9 mouse cellular contexts compared by ENCODE assay signal in genomic region chr10:22150593-22150992, GRCm38 (mm10). TPM values are rescaled to one million over a fixed set of nuclear protein-coding genes. Genes with fewer than 3 reads are reported as not detected.
DNase-seq lines count a peak whose midpoint lies in the region; ATAC-seq lines count a peak whose summit lies in the region.
"Had no signal": no experiment of that assay in that cellular context is flagged by ENCODE, and none has a peak within 500 bp of the region (broad histone marks: within the 10 kb centered on the region; RNA-seq: fewer than 3 reads in every experiment).

No protein-coding gene starts in this region.

- no peak overlapping the region for H3K27ac ChIP-seq in kidney, embryonic 15.5 days
- no peak overlapping the region for H3K27ac ChIP-seq in hindbrain, embryonic 13.5 days

- H3K9ac ChIP-seq in kidney, embryonic 15.5 days: no peak overlapping the region
- no peak overlapping the region for H3K9ac ChIP-seq in hindbrain, embryonic 13.5 days

- no peak for ATAC-seq in kidney, embryonic 15.5 days (replicated peaks; ENCODE audit: low FRiP score)
- ATAC-seq in hindbrain, embryonic 13.5 days (ENCODE audit: low FRiP score): no peak
- peak; percentile 58 for ATAC-seq in megakaryocyte progenitor cell, adult 5-6 weeks (replicated peaks; ENCODE audit: poor library complexity)
- ATAC-seq in erythroid progenitor cell, adult 5-6 weeks (replicated peaks; ENCODE audit: low FRiP score, poor library complexity, severe bottlenecking): no peak

- H3K36me3 ChIP-seq in kidney, embryonic 15.5 days: peaks cover 5% of the 10 kb centered on the region; the same call in 1 of the 2 replicates
- H3K36me3 ChIP-seq in hindbrain, embryonic 13.5 days: no peaks in the 10 kb centered on the region

- H3K4me1 ChIP-seq in kidney, embryonic 15.5 days: peaks cover 29% of the 10 kb centered on the region
- H3K4me1 ChIP-seq in hindbrain, embryonic 13.5 days (replicated peaks): peaks cover 31% of the 10 kb centered on the region

- peak overlapping the region; percentile 100 for H3K4me2 ChIP-seq in kidney, embryonic 15.5 days
- peak overlapping the region; percentile 65 for H3K4me2 ChIP-seq in hindbrain, embryonic 13.5 days

- no peaks in the 10 kb centered on the region for H3K9me3 ChIP-seq in kidney, embryonic 15.5 days (replicated peaks)
- no peaks in the 10 kb centered on the region for H3K9me3 ChIP-seq in hindbrain, embryonic 13.5 days

- H3K27me3 ChIP-seq in kidney, embryonic 15.5 days: peaks cover 57% of the 10 kb centered on the region
- H3K27me3 ChIP-seq in hindbrain, embryonic 13.5 days: peaks cover 63% of the 10 kb centered on the region

- WGBS in kidney, embryonic 15.5 days: under 1% methylated on average over 27 of the region's 27 CpGs
- under 1% methylated on average over 27 of the region's 27 CpGs for WGBS in hindbrain, embryonic 13.5 days

- no peak for DNase-seq in kidney, adult 11 months
- DNase-seq in embryo, embryonic 10.5 days (ENCODE audit: low spot score): peak; percentile 53
- DNase-seq in thymus, postnatal 4 days: peak; percentile 53
- DNase-seq in cerebellum, adult 11 months: no peak

- H3K4me3 ChIP-seq in kidney, embryonic 15.5 days (replicated peaks): peak overlapping the region; percentile 78
- peak overlapping the region; percentile 22 for H3K4me3 ChIP-seq in hindbrain, embryonic 13.5 days

RNA-seq across cellular contexts. Expression of gene E030030I06Rik, which starts 1.5 kb away (rescaled TPM):
- polyA plus RNA-seq in kidney, embryonic 15.5 days (2015; fragmentation: Nextera tagmentation; extraction: Ambion mirVana): 21.6 and 29.6 TPM in 2 replicates
- 4.2 and 8.0 TPM in 2 replicates for polyA plus RNA-seq in hindbrain, embryonic 13.5 days (2015; fragmentation: Nextera tagmentation; extraction: Ambion mirVana)
- 2.1 and 3.4 TPM in 2 replicates for total RNA-seq in megakaryocyte progenitor cell, adult 5-6 weeks (2015)
- 4.5 and 32.2 TPM in 2 replicates for total RNA-seq in megakaryocyte progenitor cell, adult 5-6 weeks (2017)
- 2.5 TPM in 1 of 2 replicates, not detected in the other for total RNA-seq in erythroid progenitor cell, adult 5-6 weeks (2015; ENCODE audit: low replicate concordance)
- 2.9 and 3.0 TPM in 2 replicates for total RNA-seq in erythroid progenitor cell, adult 5-6 weeks (2017; ENCODE audit: low replicate concordance)

RNA-seq across cellular contexts. Expression of gene Raet1e, which starts 7.8 kb away (rescaled TPM):
- 11.7 and 12.7 TPM in 2 replicates for polyA plus RNA-seq in kidney, embryonic 15.5 days (2015; fragmentation: Nextera tagmentation; extraction: Ambion mirVana)
- polyA plus RNA-seq in hindbrain, embryonic 13.5 days (2015; fragmentation: Nextera tagmentation; extraction: Ambion mirVana): 1.9 and 2.4 TPM in 2 replicates
- 0.83 TPM in 1 of 2 replicates, not detected in the other for total RNA-seq in megakaryocyte progenitor cell, adult 5-6 weeks (2015)
- 0.37 and 0.71 TPM in 2 replicates for total RNA-seq in megakaryocyte progenitor cell, adult 5-6 weeks (2017)
- total RNA-seq in erythroid progenitor cell, adult 5-6 weeks (2015; ENCODE audit: low replicate concordance): not detected in 2 replicates
- not detected in 2 replicates for total RNA-seq in erythroid progenitor cell, adult 5-6 weeks (2017; ENCODE audit: low replicate concordance)
- total RNA-seq: layer of hippocampus, postnatal 10 days had no signal

RNA-seq across cellular contexts. Expression of gene H60b, which starts 7.8 kb away (rescaled TPM):
- polyA plus RNA-seq in kidney, embryonic 15.5 days (2015; fragmentation: Nextera tagmentation; extraction: Ambion mirVana): 1.1 and 1.2 TPM in 2 replicates
- 0.61 and 1.0 TPM in 2 replicates for polyA plus RNA-seq in hindbrain, embryonic 13.5 days (2015; fragmentation: Nextera tagmentation; extraction: Ambion mirVana)
- not detected in 2 replicates for total RNA-seq in megakaryocyte progenitor cell, adult 5-6 weeks (2015)
- total RNA-seq in megakaryocyte progenitor cell, adult 5-6 weeks (2017): not detected in 2 replicates
- total RNA-seq in erythroid progenitor cell, adult 5-6 weeks (2015; ENCODE audit: low replicate concordance): not detected in 2 replicates
- total RNA-seq in erythroid progenitor cell, adult 5-6 weeks (2017; ENCODE audit: low replicate concordance): not detected in 2 replicates
- total RNA-seq: layer of hippocampus, postnatal 10 days had no signal

Comparison
In these comparisons a context has a peak if more than half of its experiments do, and no peak if none do; other contexts are left out.
1. DNase-seq: peak in embryo, embryonic 10.5 days (single experiment) and thymus, postnatal 4 days (single experiment); none in kidney, adult 11 months (single experiment) and cerebellum, adult 11 months (single experiment).